Mouse (Mus musculus) thymus, postnatal 14 days (tissue): ENCODE measurements around the gene Gm8247.
"Not testable (repeated sequence)": the region's sequence is repeated elsewhere in the genome, so short reads cannot be mapped to it uniquely, and the experiment has no call there.

Experiments used
- DNase-seq: peaks from one replicate; pipeline ENCODE4 v3.0.0; 2021

Gene Gm8247

DNA sequence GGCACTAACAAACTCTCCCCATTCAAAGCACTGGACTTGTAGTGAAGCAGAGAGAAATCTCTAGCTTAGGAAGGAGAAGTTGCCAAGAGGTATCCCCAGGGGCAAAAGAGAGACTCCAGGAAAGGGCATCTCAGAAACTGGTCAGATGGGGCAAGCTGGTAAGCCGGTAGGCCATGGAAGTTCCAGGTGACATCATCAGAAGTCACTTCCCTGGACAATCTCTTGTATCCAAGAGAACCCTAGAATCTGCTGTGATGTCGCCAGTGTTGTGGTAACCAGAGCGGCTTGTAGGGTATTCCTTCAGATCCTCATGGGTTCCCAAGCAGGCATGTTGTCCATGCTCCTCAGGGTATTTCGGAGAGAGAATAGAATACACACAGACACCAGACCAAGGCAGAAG lies at the start of gene Gm8247:
Gene Gm8247 (plus strand): TSS at position 301 of the 400 bp plus-strand sequence.
- DNase-seq: not testable (repeated sequence)

DNA sequence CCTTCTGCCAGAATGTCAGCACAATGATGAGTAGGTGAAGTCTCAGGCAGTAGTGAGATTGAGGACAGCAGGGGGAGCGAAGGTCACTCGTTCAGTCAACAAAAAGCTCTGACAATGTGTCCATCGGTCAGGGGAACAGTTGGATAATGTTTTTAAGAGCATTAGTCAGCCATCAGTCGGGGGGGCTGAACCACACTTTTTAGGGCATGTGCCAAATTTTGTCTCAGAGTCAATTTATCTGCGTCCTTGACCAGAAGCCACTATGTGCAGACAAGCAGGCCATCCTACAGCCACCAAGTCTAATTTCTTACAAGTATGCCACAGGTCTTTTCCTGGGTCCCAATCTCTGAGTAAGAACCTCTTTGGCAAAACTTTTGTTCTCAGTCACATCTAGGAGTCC lies 35.0 kb upstream of the Gm8247 start:
- not testable (repeated sequence) for DNase-seq

DNA sequence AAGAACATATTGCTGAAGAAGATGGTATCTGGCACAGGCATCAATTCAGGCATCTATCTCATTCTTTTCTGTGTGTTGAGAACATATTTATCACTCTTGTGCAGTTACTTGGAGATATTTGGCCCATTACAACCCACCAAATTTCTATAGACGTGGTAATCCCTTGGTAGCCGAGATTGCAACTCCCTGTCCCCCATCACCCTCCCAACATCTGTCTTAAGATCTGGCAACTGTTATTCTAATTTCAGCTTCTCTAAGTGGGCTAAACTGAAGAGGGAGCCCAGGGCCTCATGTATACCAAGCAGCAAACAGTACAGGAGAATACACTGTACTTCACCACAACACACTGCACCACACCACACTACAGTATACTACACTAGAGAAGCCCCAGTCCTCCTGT lies 8.8 kb downstream of the Gm8247 start:
- DNase-seq: not testable (repeated sequence)

DNA sequence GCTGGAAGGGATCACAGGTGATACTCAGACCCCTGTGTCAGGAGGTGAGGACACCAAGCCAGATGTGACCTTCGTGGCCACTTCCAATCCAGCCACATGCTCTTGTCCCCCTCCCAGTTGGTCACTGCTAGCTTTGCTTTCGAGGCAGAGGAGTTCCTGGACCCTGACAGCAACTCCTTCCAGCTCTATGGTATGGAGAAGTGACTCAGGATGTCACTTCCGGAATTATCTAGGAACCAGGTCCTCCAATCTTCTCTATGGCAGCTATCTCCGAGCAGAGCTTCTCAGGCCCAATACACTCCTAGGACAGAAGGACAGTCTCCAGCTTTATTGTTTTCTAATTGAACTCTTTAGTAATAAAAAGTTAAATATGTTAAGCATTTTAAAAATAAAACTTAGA lies 44.8 kb downstream of the Gm8247 start, which contains the start of gene Gm5624:
Gene Gm5624 (minus strand): TSS at position 202 of the 400 bp plus-strand sequence.
- DNase-seq: not testable (repeated sequence)
